Mouse (Mus musculus): ENCODE data around the gene Pih1d2.

Pih1d2 gene

DNA sequence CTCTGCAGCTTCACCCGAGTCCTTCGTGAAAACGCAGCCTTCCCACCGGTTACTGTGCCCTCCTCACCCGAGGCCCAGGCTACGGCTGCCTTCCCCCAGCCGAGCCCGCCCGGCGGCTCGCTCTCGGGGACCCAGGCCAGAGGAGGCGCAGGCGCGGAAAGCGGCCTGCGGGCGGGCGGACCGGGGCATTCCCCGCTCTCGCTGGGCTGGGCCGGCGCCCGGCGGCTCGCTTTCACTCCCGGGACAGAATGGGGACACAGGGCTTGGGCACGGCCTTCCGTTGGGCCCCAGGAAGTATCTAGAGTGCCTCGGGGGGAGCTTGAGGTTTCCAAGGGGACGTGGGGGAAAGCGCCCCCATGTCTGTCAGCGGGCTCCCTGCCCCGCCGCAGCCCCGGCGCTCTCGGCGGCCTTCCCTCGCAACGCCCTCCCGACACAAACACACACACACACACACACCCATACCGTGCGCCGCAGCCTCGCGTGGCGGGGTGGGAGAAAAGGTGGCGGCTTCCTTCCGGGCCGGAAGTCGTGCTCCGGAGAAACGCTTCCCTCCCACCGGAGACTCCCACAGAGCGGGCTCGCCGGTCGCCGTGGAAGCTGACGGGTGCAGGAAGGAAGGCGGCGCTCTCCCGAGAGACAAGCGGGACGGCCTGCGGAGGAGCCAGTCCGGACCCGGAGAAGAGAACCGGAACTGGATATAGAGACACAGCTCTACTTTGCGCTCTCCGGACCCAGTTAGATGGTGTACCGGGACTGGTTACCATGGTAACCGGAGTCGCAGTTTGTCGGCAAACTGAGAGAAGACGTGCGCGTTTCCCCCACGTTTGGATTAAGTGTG lies at the start of gene Pih1d2, which contains the start of gene Nkapd1:
Gene Pih1d2, plus strand, starts transcription at position 556 of the 838 bp plus-strand sequence.
Gene Nkapd1, minus strand, starts transcription at position 699 of the 838 bp plus-strand sequence.
- DNase-seq = peak; percentile 92

DNA sequence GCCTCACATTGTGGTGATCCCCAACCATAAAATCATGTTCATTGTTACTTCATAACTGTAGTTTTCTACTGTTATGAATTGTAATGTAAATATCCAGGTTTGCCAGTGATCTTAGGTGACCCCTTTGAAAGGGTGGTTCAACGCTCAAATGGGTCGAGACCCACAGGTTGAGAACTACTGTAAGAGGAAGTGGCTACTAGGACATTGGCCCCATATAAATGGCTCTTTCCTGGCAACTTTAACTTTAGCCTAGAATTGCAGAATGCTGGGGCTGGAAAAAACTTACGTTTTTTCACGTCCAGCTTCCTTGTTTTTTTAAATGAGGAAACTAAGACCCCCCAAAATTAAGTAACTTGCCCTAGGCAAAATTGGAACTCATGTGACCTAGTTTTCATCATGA lies 49.7 kb upstream of the Pih1d2 start:
- no peak for DNase-seq

DNA sequence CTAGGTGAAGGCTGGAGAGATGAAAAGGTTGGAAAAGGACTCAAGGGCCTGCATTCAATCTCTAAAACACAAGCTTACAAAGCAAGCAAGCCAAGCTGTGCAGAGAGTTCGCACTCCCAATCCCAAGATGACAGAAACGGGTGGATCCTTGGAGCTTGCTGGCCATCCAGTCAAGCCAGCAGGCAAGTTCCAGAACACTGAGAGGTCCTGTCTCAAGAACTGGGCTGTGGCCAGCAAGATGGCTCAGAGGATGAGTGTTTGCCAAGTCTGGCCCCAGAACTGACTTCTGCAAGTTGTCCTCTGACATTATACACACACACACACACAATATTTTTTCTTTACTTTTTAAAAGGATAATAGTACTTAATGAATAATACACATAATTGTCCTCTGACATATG lies 49.2 kb upstream of the Pih1d2 start:
- no peak for DNase-seq

DNA sequence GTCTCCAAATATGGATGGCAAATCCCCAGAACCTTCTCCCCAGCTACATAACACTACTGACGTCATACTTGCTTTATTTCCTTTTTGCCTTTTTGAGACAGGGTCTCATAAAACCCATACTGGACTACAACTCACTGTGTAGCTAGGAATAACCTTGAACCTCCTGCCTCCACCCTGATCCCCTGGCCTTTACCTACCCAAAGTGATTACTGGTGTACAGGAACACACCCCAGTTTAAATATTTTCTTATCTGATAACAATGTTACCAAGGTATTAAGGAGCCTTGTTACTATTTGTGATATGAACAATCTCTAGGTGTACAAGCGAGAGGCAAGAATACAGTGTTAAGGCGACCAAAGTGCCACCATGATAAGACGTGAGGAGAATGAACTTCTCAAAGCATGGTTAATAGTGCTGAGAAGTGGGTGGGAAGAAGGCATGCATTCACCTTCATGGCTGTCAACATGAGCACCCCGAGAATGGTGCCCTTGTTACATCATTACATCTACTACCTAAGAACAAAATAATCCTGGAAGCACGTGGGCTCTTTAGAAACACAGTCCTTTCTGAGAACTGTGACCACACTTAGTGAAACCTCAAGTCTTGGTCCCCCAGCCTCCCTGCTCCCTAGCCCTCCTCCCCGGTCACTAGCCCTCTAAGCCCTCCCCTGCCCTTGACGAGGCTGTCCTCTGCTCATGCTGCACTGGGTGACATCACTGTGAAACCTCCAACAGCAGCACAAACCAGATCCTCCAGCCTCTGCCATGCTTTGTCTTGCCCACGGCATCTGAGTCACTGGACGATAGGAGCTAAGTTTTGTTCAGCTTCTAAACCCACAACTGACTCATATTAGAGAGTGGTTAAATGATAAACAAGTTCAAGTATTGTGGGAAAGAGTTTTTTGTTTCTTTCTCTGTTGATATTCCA lies 47.3 kb upstream of the Pih1d2 start:
- no peak for DNase-seq

DNA sequence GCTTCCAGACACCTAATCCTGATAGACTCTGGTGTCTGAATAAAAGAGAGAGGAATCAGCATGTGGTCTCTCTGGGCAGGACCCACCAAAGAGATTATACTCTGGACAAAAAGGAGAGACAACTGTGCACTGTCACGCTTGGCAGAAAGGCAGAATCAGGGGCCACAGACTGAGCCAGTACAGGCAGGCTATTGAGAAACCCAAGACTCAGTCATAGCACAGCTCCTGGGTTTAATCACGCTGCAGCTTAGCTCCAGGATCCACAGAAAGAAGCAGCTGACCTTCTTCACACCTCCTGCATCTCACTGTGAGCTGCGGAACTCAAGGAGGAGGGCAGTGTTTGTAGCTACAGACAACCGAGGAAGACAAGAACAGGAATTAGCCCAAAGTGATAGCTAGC lies 36.8 kb upstream of the Pih1d2 start:
- no peak for DNase-seq

DNA sequence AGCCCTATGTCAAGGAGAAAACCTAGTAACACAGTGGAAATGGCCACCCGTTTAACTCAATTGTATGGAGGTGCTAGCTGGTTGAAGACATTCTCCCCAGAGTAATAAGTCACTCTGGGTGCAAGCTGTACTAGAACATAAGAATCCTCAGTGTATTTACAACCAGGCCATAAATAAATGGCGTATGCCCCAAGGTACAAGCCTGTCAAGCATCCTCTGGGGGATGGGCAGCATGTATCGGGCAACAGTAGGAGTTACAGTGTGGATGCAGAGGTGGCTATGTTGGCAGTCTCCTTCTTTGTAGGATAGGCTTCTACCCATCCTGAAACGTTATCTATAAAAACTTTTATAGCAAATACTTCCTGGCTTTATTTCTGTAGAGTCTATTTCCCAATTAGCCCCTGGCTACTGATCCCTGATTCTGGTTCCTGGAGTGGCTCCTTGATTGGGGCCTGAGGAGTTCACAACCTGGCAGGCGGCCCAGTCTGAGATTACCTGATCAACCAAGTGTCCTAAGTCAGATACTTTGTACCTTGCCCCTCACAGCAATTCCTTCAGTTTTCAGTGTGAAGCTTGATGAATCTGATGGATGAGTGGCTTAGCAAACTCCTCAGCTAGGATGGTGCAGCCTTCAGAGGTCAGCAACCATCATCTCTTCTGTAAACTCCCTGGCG lies 31.8 kb upstream of the Pih1d2 start:
- peak; percentile 77 for DNase-seq

DNA sequence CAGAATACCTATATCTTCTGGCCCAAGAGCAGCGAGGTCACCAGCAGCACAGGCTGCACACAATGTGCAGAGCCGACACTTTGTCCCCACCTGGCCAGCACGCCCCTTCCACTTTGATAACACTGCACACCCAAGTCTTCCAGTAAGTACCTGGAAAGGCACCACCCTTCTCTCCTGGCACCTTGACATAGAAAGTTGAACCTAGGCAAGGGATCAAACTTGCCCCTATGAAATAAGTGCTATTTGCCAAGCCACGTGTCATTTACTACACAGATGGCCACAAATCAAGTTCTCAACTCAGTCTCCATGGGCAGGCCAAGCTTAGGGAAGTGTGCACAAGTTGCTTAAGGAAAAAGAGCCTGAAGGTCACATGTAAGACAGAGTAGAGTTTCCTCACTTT lies 30.2 kb upstream of the Pih1d2 start:
- no peak for DNase-seq

DNA sequence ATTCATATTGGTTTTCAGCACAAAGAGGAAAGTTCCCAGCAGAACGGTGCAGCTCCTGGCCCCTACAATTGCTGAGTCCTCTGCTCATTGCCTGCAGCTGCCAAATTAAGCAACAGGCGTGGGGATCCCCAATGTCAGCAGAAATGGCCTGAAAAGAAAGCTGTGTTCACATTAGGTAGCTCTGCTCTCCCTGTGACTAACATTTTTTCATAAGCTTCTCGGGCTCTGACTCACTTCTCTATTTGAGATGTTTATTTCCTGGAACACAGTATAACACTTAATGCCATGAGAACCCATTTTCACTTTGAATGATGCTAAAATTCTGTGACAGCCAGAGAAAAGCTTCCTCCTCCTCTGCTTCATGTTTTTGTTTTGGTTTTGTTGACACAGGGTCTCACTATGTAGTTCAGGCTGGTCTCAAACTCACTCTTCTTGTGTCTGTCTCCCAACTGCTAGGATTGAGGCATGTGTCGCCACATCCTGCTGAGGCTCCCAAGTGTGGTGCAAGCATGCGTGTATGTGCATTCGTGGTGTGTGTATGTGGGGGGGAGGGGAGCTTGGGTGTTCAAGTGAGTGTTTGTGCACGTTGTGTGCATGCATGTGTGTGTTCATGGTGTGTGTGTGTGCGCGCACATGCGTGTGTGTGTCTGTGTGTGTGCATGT lies 26.1 kb upstream of the Pih1d2 start:
- no peak for DNase-seq

DNA sequence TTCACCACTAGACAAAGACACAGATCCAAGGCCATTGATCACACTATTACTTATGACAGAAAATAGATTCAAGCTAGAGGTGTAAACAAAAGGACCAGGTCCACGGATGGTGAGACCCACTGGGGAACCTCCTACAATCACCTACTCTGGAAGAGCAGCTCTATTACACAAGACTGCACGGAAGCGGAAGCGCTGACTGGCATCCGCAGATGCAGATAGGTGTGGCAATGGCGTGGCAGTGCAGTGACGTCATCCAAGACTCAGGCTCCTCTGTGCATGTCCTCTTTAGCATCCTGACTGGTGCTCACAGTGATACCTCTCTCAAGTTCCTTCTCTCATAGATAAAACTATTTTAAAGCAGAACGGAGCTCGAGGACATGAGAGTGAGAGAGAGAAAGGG lies 24.2 kb upstream of the Pih1d2 start:
- no peak for DNase-seq

DNA sequence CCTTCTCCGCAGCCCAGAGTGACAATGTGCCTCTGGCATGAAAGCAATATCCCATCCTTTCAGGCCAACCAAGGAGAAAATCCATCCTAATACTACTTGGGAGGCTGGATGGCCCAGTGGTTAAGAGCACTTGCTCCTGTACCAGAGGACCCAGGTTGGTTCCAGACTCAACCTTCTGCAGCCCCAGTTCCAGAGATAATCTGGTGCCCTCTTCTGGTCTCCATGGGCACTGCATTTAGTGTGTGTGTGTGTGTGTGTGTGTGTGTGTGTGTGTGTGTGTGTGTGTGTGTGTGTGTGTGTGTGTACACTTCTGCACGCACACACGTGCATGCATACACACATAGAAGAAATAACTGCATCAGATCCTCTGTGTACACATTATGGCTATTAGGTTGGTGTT lies 23.6 kb upstream of the Pih1d2 start:
- peak; percentile 43 for DNase-seq

DNA sequence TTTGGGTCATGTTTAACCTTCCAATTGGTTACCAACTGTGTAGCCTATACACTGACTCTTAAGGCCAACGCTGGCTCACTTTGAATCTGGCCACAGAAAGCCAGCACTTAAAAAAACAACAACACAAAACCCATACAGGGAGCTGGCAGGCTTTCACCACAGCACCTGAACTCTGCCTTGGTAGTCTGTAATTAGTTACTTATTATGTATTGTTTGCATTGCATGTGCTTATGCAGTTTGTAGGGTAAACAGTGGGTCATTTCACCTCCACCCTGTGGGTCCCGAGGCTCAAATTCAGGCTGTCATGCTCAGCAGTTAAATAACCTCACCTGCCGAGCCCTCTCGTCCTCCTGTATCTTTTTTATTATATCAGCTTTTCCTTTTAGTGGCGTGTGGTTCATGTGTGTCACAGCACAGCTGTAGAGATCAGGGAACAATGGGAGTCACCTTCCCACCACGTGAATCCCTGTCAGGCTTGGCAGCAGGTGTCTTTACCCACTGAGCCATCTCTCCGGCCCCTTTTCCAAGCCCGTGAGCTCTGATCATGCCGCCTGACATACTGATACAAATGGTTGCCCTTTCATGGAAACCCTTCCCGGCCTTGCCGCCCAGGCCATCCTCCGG lies 22.2 kb upstream of the Pih1d2 start:
- DNase-seq = peak; percentile 23

DNA sequence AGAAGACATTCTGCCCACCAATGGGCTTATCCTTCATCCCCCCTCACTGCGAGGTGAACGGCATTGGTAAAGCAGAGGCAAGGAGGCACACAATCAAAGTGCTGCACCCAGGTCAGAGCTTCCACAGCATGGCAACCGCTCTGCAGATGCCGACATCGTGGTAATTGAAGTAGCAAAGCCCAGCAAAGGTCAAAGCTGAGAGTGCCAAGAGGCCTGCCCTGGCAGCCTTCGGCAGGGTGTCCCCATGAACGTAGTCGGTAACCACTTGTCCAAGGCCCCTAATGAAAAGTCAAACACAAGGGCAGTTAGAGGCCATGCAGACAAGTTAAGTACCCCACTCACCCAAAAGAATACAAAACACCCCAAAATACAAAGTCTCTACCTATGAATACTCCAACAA lies 20.1 kb upstream of the Pih1d2 start:
- DNase-seq = no peak

DNA sequence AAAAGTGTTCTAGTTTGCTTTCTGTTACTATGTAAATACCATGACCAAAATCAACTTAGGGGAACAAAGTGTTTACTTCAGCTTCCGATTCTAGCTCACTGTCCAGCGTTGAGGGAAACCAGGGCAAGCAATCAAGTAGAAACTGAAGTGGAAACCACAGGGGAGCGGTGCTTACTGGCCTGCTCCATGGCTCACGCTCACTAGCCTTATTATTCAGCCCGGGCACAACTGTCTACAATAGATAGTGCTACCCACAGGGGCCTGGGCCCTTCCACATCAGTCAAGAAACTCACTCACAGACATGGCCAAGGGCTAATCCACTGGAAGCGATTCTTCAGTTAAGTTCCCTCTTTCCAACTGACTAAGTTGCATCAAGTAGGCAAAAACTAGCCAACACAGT lies 15.6 kb upstream of the Pih1d2 start:
- DNase-seq = no peak

DNA sequence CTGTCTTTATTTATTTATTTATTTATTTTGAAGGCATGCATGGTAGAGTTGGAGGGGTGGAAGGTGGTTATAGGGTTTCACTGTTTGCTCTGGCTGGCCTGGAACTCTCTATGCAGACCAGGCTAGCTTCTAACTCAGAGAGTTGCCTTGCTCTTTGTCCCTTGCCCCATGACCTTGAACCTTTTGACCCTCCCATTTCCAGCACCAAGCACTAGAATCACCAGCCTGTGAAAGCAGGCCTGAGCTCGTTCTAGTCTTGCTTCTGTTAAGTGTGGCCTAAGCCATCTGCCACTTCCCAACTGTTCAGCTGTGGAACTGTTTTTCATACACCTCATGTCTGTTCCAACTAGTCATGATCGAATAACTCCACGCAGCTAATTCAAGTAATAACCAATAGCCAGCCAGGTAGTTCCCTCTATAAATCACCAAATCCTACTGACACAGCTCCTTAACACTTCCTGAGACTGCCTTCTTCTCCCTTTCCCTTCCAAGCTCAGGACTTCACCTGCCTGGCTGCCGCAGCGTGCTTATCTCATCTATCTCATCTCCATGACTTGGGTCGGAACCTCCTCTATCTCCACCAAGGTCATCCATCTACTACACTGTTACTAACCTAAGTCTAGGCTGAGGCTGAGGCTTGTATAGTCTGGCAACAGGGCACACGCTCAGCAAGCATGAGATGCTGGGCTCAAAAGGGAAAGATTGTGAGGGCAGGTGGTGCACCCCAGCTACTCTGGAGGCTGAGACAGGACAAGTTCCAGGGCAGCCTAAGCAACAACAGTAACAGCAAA lies 14.9 kb upstream of the Pih1d2 start:
- no peak for DNase-seq

DNA sequence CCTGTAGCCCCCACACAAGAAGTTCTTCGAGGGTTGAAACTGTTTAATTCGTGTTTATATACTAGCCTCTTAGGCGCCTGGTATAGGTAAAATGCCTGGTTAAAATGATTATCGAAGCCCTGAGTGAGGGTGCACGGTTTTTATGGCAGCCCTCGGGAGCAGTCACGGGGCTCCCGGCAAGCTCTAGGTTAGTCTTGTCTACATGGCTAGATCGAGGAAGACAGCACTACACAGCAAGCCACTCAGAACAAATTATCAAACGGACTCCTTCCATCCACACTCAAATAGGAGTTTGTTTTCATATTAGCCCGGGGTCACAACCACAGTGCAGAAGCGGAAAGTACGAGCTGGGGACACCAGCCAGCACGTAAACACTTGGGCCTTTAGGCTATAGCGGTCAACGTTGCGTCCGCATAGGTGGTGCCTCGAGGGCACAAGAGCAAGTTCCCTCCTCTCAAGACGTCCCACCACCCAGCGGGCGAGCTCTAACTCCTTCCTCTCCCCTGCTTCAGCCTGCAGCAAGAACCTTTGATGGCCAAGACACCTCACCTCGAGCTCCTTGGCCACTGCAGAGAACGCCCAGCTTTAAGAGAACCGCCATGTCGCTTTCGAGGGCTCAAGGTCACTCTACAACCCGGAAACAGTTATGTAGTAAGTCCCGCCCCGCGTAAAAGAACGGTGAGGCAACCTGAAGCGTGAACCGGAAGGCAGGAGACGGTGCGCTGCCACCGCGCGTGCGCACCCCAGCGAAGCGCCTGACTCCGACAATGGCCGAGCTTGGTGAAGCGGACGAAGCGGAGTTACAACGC lies 13.7 kb upstream of the Pih1d2 start, which contains the start of the genes Sdhd and Timm8b:
Gene Sdhd, minus strand, starts transcription at position 624 of the 809 bp plus-strand sequence.
Gene Timm8b, plus strand, starts transcription at position 722 of the 809 bp plus-strand sequence.
- DNase-seq = peak; percentile 95

DNA sequence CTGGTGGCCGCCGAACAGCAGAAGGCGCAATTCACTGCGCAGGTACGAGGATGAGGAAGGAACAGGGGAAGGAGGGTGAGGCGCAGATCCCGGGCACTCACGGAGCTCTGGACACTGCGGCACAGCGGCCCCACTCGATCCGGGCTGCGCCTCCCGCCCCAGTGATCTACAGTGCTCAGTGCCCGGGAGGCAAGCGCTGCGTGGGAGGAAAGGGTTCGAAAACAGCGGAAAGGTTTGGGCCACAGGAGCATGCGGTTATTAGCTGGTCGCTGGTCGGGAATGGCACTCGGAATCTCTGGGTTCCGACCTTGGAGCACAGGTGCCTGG lies 13.2 kb upstream of the Pih1d2 start:
- DNase-seq = no peak

DNA sequence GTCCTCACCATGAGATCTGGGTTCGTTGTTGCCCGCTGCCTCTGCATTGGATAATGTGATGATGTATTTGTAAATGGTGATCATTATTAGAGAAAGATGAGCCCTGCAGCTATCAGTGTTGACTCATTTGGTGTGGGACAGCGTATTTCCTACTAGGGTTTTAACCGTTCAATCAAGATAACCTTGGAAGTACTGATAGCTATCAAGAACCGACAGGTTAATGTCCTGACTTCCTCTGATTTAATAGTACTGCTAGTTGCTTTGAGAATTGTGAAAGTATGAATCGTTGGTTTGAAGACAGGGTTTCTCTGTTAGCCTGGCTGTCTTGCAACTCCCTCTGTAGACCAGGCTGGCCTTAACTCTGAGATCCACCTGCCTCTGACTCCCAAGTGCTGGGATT lies 12.8 kb upstream of the Pih1d2 start:
- no peak for DNase-seq

DNA sequence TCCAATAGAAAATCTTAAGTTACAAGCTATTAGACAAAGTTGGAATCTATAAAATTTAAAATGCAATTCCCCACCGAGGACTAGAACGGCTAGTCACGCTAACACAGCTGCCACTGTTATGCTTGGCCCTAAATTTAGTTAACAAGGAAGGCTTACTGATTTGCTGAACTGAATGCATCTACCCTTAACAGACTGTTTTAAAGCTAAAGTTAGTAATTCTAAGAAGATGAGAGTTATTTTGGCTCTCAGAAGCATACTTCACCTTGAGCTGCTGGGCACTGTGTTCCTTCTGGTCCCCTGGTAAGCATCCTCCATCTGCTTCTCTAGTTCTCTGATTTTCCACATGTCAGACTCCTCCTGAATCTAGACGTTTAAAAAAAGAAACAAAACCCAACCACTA lies 5.0 kb upstream of the Pih1d2 start:
- no peak for DNase-seq

DNA sequence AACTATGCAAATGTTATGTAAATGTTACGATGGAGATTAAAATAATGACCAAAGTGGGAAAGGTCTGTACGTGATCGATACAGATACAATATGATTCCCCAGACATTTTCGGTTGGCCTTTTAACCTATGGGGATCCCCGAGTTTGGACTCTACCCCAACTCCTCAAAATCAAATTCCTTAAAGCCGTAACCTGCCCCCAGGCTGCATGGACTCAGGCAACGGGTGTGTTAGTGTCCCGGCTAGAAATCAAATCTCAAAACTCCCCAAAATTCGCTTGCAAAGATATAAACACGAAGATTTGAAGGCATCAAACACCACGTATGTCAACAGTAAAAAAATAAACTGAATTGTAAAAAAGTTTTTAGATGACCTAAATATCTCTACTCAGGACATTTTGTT lies 960 bp upstream of the Pih1d2 start:
- no peak for DNase-seq

DNA sequence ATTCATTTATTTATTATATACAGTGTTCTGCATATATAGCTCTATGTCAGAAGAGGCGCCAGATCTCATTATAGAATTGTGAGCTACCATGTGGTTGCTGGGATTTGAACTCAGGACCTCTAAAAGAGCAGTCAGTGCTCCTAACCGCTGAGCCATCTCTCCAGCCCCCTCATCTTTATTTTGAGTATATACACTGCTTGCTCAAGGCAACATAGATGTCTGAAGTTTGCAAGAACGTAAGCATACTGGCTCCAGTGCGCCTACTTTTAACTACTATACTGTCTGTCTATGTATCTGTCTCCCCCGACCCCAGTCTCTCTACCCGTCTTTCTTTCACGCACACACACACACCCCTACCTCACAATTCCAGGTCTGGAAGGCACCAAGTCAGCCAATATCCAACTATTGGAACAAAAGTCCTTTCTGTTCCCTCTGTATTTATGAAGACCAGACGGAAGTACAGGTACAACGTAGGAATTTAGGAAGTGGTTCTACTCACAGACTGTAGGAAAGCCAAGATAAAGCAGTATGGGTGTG lies 741 bp downstream of the Pih1d2 start:
- DNase-seq = no peak
